Mouse (Mus musculus): Measurements from ENCODE around the gene Lpar6. TPM values are rescaled to one million over a fixed set of nuclear protein-coding genes. Genes with fewer than 3 reads are reported as not detected.
A peak's percentile ranks its signal among the peaks of the same experiment; 100 is the strongest.

The Lpar6 gene
- polyA plus RNA-seq (2015; fragmentation: Nextera tagmentation; extraction: Ambion mirVana) = 3.9 and 5.0 TPM in 2 replicates

DNA sequence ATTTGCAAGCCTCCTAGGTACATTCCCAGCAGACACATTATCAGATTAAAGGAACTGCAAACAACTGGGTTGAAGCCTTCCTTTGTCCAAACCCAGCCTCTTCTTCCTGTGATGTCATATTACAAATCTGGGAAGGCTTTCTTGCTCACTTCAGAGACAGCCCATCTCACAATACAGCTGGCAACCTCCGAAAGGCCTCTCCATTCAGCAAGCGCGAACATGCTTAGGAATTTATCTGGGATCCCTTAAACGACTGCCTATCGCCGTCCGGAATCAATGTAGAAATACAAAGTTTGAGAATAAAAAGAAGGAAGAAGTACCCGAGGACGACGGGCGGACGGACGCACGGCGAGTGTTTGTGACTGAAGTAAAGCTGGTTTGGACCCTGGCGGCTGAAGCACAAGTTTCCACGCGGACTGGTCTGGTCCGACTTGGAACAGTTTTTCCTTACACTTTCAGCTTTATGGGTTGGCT is at the start of gene Lpar6:
TSS of gene Lpar6 (plus strand) at position 48 of the 474 bp plus-strand sequence.
- H3K4me1 ChIP-seq (replicated peaks; ENCODE audit: control insufficient read depth, insufficient read depth, low read length) = peaks cover 7% of the 10 kb centered on the region
- peak within 1 kb of the TSS; percentile 74 for H3K4me2 ChIP-seq (ENCODE audit: low read length)
- H3K9me3 ChIP-seq (ENCODE audit: control insufficient read depth, low read length) = no peaks in the 10 kb centered on the region
- peak within 1 kb of the TSS; percentile 54 for H3K4me3 ChIP-seq (replicated peaks; ENCODE audit: low read length)
- H3K36me3 ChIP-seq (ENCODE audit: control insufficient read depth, insufficient read depth) = 0 out of 2 replicates have a peak, but pooled peaks cover 2% of the 10 kb centered on the region
- H3K27me3 ChIP-seq (replicated peaks; ENCODE audit: control insufficient read depth, insufficient read depth, low read length) = no peaks in the 10 kb centered on the region
- under 1% methylated on average over 19 of the region's 19 CpGs for WGBS
- H3K27ac ChIP-seq (ENCODE audit: low read length) = peak within 1 kb of the TSS; percentile 80
- H3K9ac ChIP-seq (replicated peaks; ENCODE audit: low read depth, low read length) = peak within 1 kb of the TSS; percentile 54
- ATAC-seq = peak; percentile 77

GRCm38 (mm10) chr14:73199058-73199457 is 38.6 kb upstream of the Lpar6 start:
- H3K27me3 ChIP-seq (replicated peaks; ENCODE audit: control insufficient read depth, insufficient read depth, low read length) = no peaks in the 10 kb centered on the region
- no peak overlapping the region for H3K4me3 ChIP-seq (replicated peaks; ENCODE audit: low read length)
- H3K4me2 ChIP-seq (ENCODE audit: low read length) = no peak overlapping the region
- 50% methylated on average over 5 of the region's 5 CpGs for WGBS
- no peak overlapping the region for H3K9ac ChIP-seq (replicated peaks; ENCODE audit: low read depth, low read length)
- no peak for ATAC-seq
- no peaks in the 10 kb centered on the region for H3K9me3 ChIP-seq (ENCODE audit: control insufficient read depth, low read length)
- peak overlapping the region; percentile 15; the same call in 1 of the 2 replicates for H3K27ac ChIP-seq (ENCODE audit: low read length)
- peaks cover 7% of the 10 kb centered on the region for H3K36me3 ChIP-seq (ENCODE audit: control insufficient read depth, insufficient read depth)
- H3K4me1 ChIP-seq (replicated peaks; ENCODE audit: control insufficient read depth, insufficient read depth, low read length) = peaks cover 3% of the 10 kb centered on the region

- no peak overlapping the region for H3K4me3 ChIP-seq (replicated peaks; ENCODE audit: low read length)
- no peak overlapping the region for H3K4me2 ChIP-seq (ENCODE audit: low read length)
- no peak overlapping the region for H3K9ac ChIP-seq (replicated peaks; ENCODE audit: low read depth, low read length)
- 84% methylated on average over 3 of the region's 3 CpGs for WGBS
- H3K36me3 ChIP-seq (ENCODE audit: control insufficient read depth, insufficient read depth) = peaks cover 6% of the 10 kb centered on the region; the same call in 1 of the 2 replicates
- H3K27me3 ChIP-seq (replicated peaks; ENCODE audit: control insufficient read depth, insufficient read depth, low read length) = no peaks in the 10 kb centered on the region
- H3K27ac ChIP-seq (ENCODE audit: low read length) = no peak overlapping the region
- H3K4me1 ChIP-seq (replicated peaks; ENCODE audit: control insufficient read depth, insufficient read depth, low read length) = peaks cover 3% of the 10 kb centered on the region
- ATAC-seq = no peak
- no peaks in the 10 kb centered on the region for H3K9me3 ChIP-seq (ENCODE audit: control insufficient read depth, low read length)
These were observed 36.2 kb upstream of the Lpar6 start for GRCm38 (mm10) chr14:73201447-73201846.

GRCm38 (mm10) chr14:73204016-73204415 is 33.7 kb upstream of the Lpar6 start:
- H3K9ac ChIP-seq (replicated peaks; ENCODE audit: low read depth, low read length) = no peak overlapping the region
- no peaks in the 10 kb centered on the region for H3K9me3 ChIP-seq (ENCODE audit: control insufficient read depth, low read length)
- peaks cover under 1% of the 10 kb centered on the region for H3K4me1 ChIP-seq (replicated peaks; ENCODE audit: control insufficient read depth, insufficient read depth, low read length)
- no peak overlapping the region for H3K27ac ChIP-seq (ENCODE audit: low read length)
- no peak overlapping the region for H3K4me3 ChIP-seq (replicated peaks; ENCODE audit: low read length)
- H3K36me3 ChIP-seq (ENCODE audit: control insufficient read depth, insufficient read depth) = peaks cover 2% of the 10 kb centered on the region; the same call in 1 of the 2 replicates
- no peaks in the 10 kb centered on the region for H3K27me3 ChIP-seq (replicated peaks; ENCODE audit: control insufficient read depth, insufficient read depth, low read length)
- WGBS = 88% methylated on average over 3 of the region's 3 CpGs
- ATAC-seq = no peak
- no peak overlapping the region for H3K4me2 ChIP-seq (ENCODE audit: low read length)

DNA sequence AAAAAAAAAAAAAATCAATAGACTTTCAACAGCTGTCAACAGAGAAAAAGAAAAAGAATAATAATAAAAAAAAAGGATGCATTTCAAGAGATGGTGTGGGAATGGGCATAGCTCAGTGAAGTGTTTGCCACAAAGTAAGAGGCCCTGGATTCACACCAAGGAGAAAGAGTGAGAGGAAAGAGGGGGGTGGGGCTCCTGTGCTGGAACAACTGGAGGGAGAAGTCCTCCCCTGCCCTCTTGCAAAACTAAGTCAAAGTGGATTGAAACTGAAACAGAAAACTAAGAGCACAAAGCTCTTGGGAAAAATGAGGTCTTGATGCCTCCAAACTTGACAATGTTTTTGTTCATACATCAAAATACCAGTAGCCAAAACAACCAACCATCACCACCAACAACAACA is 28.4 kb upstream of the Lpar6 start:
- Histone ChIP-seq H3K4me2 (ENCODE audit: low read length) (no peak overlapping the region), H3K27ac (ENCODE audit: low read length) (no peak overlapping the region), H3K36me3 (ENCODE audit: control insufficient read depth, insufficient read depth) (peaks cover 4% of the 10 kb centered on the region; the same call in 1 of the 2 replicates), H3K9ac (replicated peaks; ENCODE audit: low read depth, low read length) (no peak overlapping the region), H3K4me1 (replicated peaks; ENCODE audit: control insufficient read depth, insufficient read depth, low read length) (no peaks in the 10 kb centered on the region), H3K4me3 (replicated peaks; ENCODE audit: low read length) (no peak overlapping the region), H3K27me3 (replicated peaks; ENCODE audit: control insufficient read depth, insufficient read depth, low read length) (no peaks in the 10 kb centered on the region), H3K9me3 (ENCODE audit: control insufficient read depth, low read length) (no peaks in the 10 kb centered on the region)
- ATAC-seq = no peak

- H3K27me3 ChIP-seq (replicated peaks; ENCODE audit: control insufficient read depth, insufficient read depth, low read length) = no peaks in the 10 kb centered on the region
- H3K4me3 ChIP-seq (replicated peaks; ENCODE audit: low read length) = no peak overlapping the region
- no peak overlapping the region for H3K9ac ChIP-seq (replicated peaks; ENCODE audit: low read depth, low read length)
- peaks cover 5% of the 10 kb centered on the region for H3K36me3 ChIP-seq (ENCODE audit: control insufficient read depth, insufficient read depth)
- H3K27ac ChIP-seq (ENCODE audit: low read length) = no peak overlapping the region
- no peak for ATAC-seq
- WGBS = 95% methylated on average over 8 of the region's 8 CpGs
- H3K9me3 ChIP-seq (ENCODE audit: control insufficient read depth, low read length) = no peaks in the 10 kb centered on the region
- no peak overlapping the region for H3K4me2 ChIP-seq (ENCODE audit: low read length)
- no peaks in the 10 kb centered on the region for H3K4me1 ChIP-seq (replicated peaks; ENCODE audit: control insufficient read depth, insufficient read depth, low read length)
These were observed 27.5 kb upstream of the Lpar6 start for GRCm38 (mm10) chr14:73210196-73210595.

GRCm38 (mm10) chr14:73211477-73211876 is 26.2 kb upstream of the Lpar6 start:
- 88% methylated on average over 5 of the region's 5 CpGs for WGBS
- no peak overlapping the region for H3K4me2 ChIP-seq (ENCODE audit: low read length)

DNA sequence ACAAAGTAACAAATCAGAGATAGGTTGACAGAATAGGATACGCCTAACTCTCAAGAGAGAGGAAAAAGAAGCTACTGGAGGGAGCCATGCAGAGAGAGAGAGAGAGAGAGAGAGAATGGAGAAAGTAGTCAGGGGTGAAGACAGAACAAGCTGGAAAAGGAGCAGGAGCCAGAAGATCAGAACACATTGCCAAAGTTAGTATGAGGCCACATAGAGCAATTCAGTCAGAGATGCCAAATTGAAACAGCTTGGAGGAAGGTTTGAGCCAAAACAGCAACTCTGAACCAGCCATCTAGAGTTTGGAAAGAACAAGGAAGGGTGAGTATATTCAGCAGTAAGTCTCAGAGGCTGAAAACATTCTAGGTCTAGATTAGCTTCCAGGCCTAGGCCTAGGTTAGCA is 20.6 kb upstream of the Lpar6 start:
- peaks cover 7% of the 10 kb centered on the region for H3K36me3 ChIP-seq (ENCODE audit: control insufficient read depth, insufficient read depth)
- peak; percentile 43; the same call in 1 of the 2 replicates for ATAC-seq
- no peaks in the 10 kb centered on the region for H3K27me3 ChIP-seq (replicated peaks; ENCODE audit: control insufficient read depth, insufficient read depth, low read length)
- 76% methylated on average over 1 of the region's 1 CpGs for WGBS
- no peak overlapping the region for H3K27ac ChIP-seq (ENCODE audit: low read length)
- no peak overlapping the region for H3K9ac ChIP-seq (replicated peaks; ENCODE audit: low read depth, low read length)
- H3K9me3 ChIP-seq (ENCODE audit: control insufficient read depth, low read length) = no peaks in the 10 kb centered on the region
- H3K4me1 ChIP-seq (replicated peaks; ENCODE audit: control insufficient read depth, insufficient read depth, low read length) = 0 out of 2 replicates have a peak, but pooled peaks cover 2% of the 10 kb centered on the region
- no peak overlapping the region for H3K4me3 ChIP-seq (replicated peaks; ENCODE audit: low read length)
- no peak overlapping the region for H3K4me2 ChIP-seq (ENCODE audit: low read length)

More at GRCm38 (mm10) chr14:73211477-73211876, 26.2 kb upstream of the Lpar6 start:
- no peak overlapping the region for H3K4me3 ChIP-seq (replicated peaks; ENCODE audit: low read length)
- no peaks in the 10 kb centered on the region for H3K27me3 ChIP-seq (replicated peaks; ENCODE audit: control insufficient read depth, insufficient read depth, low read length)
- no peak for ATAC-seq
- no peak overlapping the region for H3K27ac ChIP-seq (ENCODE audit: low read length)
- no peaks in the 10 kb centered on the region for H3K4me1 ChIP-seq (replicated peaks; ENCODE audit: control insufficient read depth, insufficient read depth, low read length)
- H3K36me3 ChIP-seq (ENCODE audit: control insufficient read depth, insufficient read depth) = peaks cover 9% of the 10 kb centered on the region
- no peak overlapping the region for H3K9ac ChIP-seq (replicated peaks; ENCODE audit: low read depth, low read length)
- H3K9me3 ChIP-seq (ENCODE audit: control insufficient read depth, low read length) = no peaks in the 10 kb centered on the region

GRCm38 (mm10) chr14:73222316-73222970 is 15.3 kb upstream of the Lpar6 start:
- ATAC-seq = no peak
- WGBS = 93% methylated on average over 9 of the region's 9 CpGs

More at GRCm38 (mm10) chr14:73222316-73222970, 15.3 kb upstream of the Lpar6 start:
- Histone ChIP-seq H3K4me3 (replicated peaks; ENCODE audit: low read length) (no peak overlapping the region), H3K4me1 (replicated peaks; ENCODE audit: control insufficient read depth, insufficient read depth, low read length) (peaks cover 4% of the 10 kb centered on the region), H3K9me3 (ENCODE audit: control insufficient read depth, low read length) (no peaks in the 10 kb centered on the region), H3K4me2 (ENCODE audit: low read length) (no peak overlapping the region), H3K9ac (replicated peaks; ENCODE audit: low read depth, low read length) (no peak overlapping the region), H3K36me3 (ENCODE audit: control insufficient read depth, insufficient read depth) (no peaks in the 10 kb centered on the region), H3K27me3 (replicated peaks; ENCODE audit: control insufficient read depth, insufficient read depth, low read length) (no peaks in the 10 kb centered on the region), H3K27ac (ENCODE audit: low read length) (no peak overlapping the region)

All from forebrain, embryonic 16.5 days (tissue).